Mouse (Mus musculus) testis, adult 2 months (tissue): ENCODE measurements around the gene Pik3cd.

Experiments used
- CTCF ChIP-seq: fragments of 200-500 bp; IDR thresholded peaks from 2 replicates; pipeline ENCODE4 v1.5.1; 2012; ENCODE audit warnings: low read depth, mild to moderate bottlenecking, inconsistent platforms, low read length, moderate library complexity; ENCODE audit not compliant: control insufficient read depth, insufficient read depth, insufficient replicate concordance
- POLR2A ChIP-seq: fragments of 200-500 bp; IDR thresholded peaks from 2 replicates; pipeline ENCODE4 v1.6.1; 2012; ENCODE audit warnings: low read depth, mild to moderate bottlenecking, inconsistent platforms, low read length, moderate library complexity; ENCODE audit not compliant: control insufficient read depth

DNA sequence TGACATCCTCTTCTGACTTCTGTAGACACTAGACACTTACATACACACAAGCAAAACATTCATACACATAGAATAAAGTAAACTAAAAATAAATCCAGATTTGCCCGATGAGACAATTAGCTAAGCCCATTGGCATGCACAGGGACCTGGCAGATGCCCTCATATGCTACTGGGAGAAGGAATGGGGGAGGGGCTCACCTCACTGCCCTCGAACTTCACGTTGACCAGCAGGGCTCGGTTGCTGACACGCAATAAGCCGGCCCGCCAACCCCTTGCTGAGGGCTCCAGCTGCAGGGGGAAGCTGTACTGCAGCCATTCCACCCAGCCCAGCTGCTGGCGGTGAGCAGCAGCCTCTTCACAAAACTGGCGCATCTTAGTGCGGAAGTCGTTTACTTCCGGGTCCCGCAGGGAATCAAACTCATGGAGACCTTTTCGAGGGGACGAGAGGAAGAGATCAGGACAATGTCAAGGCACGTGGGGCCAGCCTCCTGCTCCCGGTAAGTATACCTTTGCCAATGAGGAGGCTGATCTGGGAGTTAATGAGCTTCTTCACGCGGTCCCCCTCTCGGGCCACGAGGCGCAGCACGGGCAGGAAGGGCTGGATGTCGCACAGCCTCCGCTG is 42.8 kb downstream of the Pik3cd start:
- no peak for TF ChIP-seq POLR2A
- no peak for TF ChIP-seq CTCF
